Mouse (Mus musculus): ENCODE measurements around the gene Emilin1. TPM values are rescaled to one million over a fixed set of nuclear protein-coding genes. Genes with fewer than 3 reads are reported as not detected.

Gene Emilin1
- total RNA-seq, 2 experiments from 2014 or later = 2.7 to 7.7 TPM

DNA sequence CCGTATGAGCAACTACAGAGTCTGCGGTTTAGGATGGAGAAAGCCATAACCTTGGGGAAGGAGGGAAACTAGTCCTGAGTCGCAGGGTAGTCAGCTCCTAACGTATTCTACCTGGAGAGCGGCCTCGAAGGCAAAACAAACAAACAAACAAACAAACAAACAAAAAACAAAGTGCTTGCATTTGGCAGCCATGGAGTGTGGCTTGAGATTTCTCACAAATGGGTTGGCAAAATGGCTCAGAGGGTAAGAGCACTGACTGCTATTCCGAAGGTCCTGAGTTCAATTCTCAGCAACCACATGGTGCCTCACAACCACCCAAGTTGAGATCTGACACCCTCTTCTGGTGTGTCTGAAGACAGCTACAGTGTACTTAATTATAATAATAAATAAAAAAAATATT, 3.3 kb upstream of the Emilin1 start:
- intact Hi-C loops (cut with DNase I) = no loop called here
- no peak overlapping the region for H3K4me3 ChIP-seq
- TF ChIP-seq CTCF (IDR thresholded peaks at IDR 0.05) = no peak
- peak overlapping the region; percentile 94 for H3K27ac ChIP-seq
- DNase-seq = no peak

GRCm38 (mm10) chr5:30910481-30910880, 2.7 kb upstream of the Emilin1 start:
- intact Hi-C loops (cut with DNase I) = no loop called here
- TF ChIP-seq CTCF (IDR thresholded peaks at IDR 0.05) = no peak
- Histone ChIP-seq H3K27ac (peak overlapping the region; percentile 16; the same call in 1 of the 2 replicates), H3K4me3 (no peak overlapping the region)
- DNase-seq = no peak

DNA sequence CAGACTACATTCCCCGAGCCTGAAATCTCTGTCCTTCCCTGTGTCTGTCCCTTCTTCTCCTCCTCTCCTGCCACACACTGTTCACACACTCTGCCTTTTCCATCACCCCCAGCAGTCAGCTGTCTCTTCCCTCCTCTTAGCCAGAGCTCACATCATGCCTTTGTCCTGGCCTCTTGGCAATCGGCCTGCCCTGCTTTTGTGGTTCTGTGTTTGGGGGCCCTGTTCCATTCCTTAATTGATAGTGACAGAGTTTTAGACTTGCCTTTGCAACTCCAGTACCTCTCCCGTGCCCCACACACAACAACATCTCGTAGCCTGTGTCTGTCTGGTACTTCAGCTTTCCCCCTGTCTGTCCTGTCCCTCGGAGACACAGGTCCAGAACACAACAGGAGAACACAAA, 1.0 kb upstream of the Emilin1 start:
- DNase-seq = no peak
- no peak for TF ChIP-seq CTCF (IDR thresholded peaks at IDR 0.05)
- H3K4me3 ChIP-seq = no peak overlapping the region
- peak overlapping the region; percentile 86 for H3K27ac ChIP-seq
- intact Hi-C loops (cut with DNase I) = no loop called here

GRCm38 (mm10) chr5:30914101-30914635, 966 bp downstream of the Emilin1 start:
- H3K27ac ChIP-seq = peak overlapping the region; percentile 86
- intact Hi-C loops (cut with DNase I) = loop anchor here (2.0 kb wide), 1 partner anchor 107 kb away; no protein-coding TSS in a partner anchor

GRCm38 (mm10) chr5:30914849-30915248, 1.6 kb downstream of the Emilin1 start:
- intact Hi-C loops (cut with DNase I) = loop anchor here (2.0 kb wide), 1 partner anchor 108 kb away; no protein-coding TSS in a partner anchor
- Histone ChIP-seq H3K27ac (peak overlapping the region; percentile 86), H3K4me3 (peak overlapping the region; percentile 71)
- no peak for DNase-seq
- no peak for TF ChIP-seq CTCF (IDR thresholded peaks at IDR 0.05)

More at GRCm38 (mm10) chr5:30914101-30914635, 966 bp downstream of the Emilin1 start:
- TF ChIP-seq CTCF (IDR thresholded peaks at IDR 0.05) = no peak
- no peak for DNase-seq
- H3K4me3 ChIP-seq = peak overlapping the region; percentile 71

GRCm38 (mm10) chr5:30915456-30915855, 2.3 kb downstream of the Emilin1 start:
- no peak for TF ChIP-seq CTCF (IDR thresholded peaks at IDR 0.05)
- peak overlapping the region; percentile 86 for H3K27ac ChIP-seq
- peak; percentile 45 for DNase-seq
- intact Hi-C loops (cut with DNase I) = loop anchor here (2.0 kb wide), 1 partner anchor 109 kb away; no protein-coding TSS in a partner anchor
- H3K4me3 ChIP-seq = peak overlapping the region; percentile 71

- intact Hi-C loops (cut with DNase I) = loop anchor here (2.0 kb wide), 2 partner anchors 101 to 109 kb away; partner anchors contain the start of gene Mapre3
- DNase-seq = peak; percentile 91
- peak overlapping the region; percentile 86 for H3K27ac ChIP-seq
- peak overlapping the region; percentile 71 for H3K4me3 ChIP-seq
- TF ChIP-seq CTCF (IDR thresholded peaks at IDR 0.05) = peak; percentile 77
Measured at GRCm38 (mm10) chr5:30915974-30916433, 2.8 kb downstream of the Emilin1 start.

- TF ChIP-seq CTCF (IDR thresholded peaks at IDR 0.05) = no peak
- no peak overlapping the region for H3K4me3 ChIP-seq
- H3K27ac ChIP-seq = peak overlapping the region; percentile 86
- DNase-seq = no peak
- intact Hi-C loops (cut with DNase I) = loop anchor here (2.0 kb wide), 1 partner anchor 102 kb away; the partner anchor contains the start of gene Mapre3
Measured at GRCm38 (mm10) chr5:30916841-30917240, 3.6 kb downstream of the Emilin1 start.

GRCm38 (mm10) chr5:30917348-30917747, 4.1 kb downstream of the Emilin1 start:
- TF ChIP-seq CTCF (IDR thresholded peaks at IDR 0.05) = no peak
- Histone ChIP-seq H3K27ac (peak overlapping the region; percentile 86), H3K4me3 (no peak overlapping the region)
- DNase-seq = no peak
- intact Hi-C loops (cut with DNase I) = loop anchor here (2.0 kb wide), 1 partner anchor 103 kb away; the partner anchor contains the start of gene Mapre3

DNA sequence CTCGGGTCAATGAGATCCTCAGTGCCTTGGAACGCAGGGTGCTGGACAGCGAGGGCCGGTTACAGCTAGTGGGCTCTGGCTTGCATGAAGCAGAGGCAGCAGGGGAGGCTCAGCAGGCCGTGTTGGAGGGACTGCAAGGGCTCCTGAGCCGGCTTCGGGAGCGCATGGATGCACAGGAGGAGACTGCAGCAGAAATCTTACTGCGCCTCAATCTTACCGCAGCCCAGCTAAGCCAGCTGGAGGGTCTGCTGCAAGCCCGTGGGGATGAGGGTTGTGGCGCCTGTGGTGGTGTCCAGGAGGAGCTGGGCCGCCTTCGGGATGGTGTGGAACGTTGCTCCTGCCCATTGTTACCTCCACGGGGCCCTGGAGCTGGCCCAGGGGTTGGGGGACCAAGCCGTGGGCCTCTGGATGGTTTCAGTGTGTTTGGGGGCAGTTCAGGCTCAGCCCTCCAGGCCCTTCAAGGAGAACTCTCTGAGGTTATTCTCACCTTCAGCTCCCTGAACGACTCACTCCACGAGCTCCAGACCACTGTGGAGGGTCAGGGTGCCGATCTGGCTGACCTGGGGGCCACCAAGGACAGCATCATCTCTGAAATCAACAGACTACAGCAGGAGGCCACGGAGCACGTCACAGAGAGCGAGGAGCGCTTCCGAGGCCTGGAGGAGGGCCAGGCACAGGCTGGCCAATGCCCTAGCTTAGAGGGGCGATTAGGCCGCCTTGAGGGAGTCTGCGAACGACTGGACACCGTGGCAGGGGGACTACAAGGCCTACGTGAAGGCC, 4.9 kb downstream of the Emilin1 start:
- DNase-seq = no peak
- H3K27ac ChIP-seq = peak overlapping the region; percentile 86; the same call in 1 of the 2 replicates
- intact Hi-C loops (cut with DNase I) = loop anchor here (2.0 kb wide), 1 partner anchor 103 kb away; the partner anchor contains the start of gene Mapre3
- no peak overlapping the region for H3K4me3 ChIP-seq
- no peak for TF ChIP-seq CTCF (IDR thresholded peaks at IDR 0.05)

DNA sequence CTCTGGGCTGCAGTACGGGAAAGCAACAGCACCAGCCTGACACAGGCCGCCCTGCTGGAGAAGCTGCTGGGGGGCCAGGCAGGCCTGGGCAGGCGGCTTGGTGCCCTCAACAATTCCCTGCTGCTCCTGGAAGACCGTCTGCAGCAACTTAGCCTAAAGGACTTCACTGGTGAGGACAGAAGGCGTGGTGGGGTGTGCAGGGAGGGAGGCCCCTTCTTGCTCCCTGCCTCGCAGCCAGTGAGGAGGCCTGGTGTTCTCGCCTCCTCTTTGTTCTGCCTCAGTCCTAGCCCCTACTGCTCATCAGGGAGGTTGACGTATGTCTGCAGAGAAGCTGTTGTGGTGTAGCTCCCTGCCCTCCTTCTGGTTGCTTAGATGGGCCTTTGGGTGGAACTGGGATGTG, 5.5 kb downstream of the Emilin1 start:
- H3K27ac ChIP-seq = 0 out of 2 replicates have a peak overlapping the region, but pooled peaks have one; percentile 5
- intact Hi-C loops (cut with DNase I) = no loop called here
- no peak for TF ChIP-seq CTCF (IDR thresholded peaks at IDR 0.05)
- no peak overlapping the region for H3K4me3 ChIP-seq
- DNase-seq = no peak

GRCm38 (mm10) chr5:30919831-30920614, 6.8 kb downstream of the Emilin1 start:
- Histone ChIP-seq H3K4me3 (no peak overlapping the region; the same call in 1 of the 2 replicates), H3K27ac (peak overlapping the region; percentile 94)
- intact Hi-C loops (cut with DNase I) = no loop called here
- no peak for TF ChIP-seq CTCF (IDR thresholded peaks at IDR 0.05)
- DNase-seq = no peak

All from gastrocnemius, adult 2 months (tissue).